Mouse (Mus musculus): Measurements from ENCODE around the gene Lpar4. TPM values are rescaled to one million over a fixed set of nuclear protein-coding genes. Genes with fewer than 3 reads are reported as not detected.

The Lpar4 gene
- total and polyA plus RNA-seq, 3 experiments = not detected

GRCm38 (mm10) chrX:106939326-106939725, 18.9 kb downstream of the Lpar4 start:
- Histone ChIP-seq H3K27me3 (ENCODE audit: control insufficient read depth in 1 of 2, insufficient read depth in 2 of 2, low read length in 2 of 2) (no peaks in the 10 kb centered on the region), H3K4me3 (ENCODE audit: control insufficient read depth in 1 of 2, insufficient read depth in 1 of 2, low read depth in 2 of 2, low read length in 2 of 2) (no peak overlapping the region), H3K4me1 (ENCODE audit: control insufficient read depth in 1 of 2, insufficient read depth in 2 of 2, low read length in 2 of 2) (no peaks in the 10 kb centered on the region), H3K9ac (ENCODE audit: control insufficient read depth, low read depth, low read length, poor library complexity, severe bottlenecking) (no peak overlapping the region), H3K79me2 (ENCODE audit: control insufficient read depth, insufficient read depth, low read length, poor library complexity) (no peaks in the 10 kb centered on the region), H3K9me3 (replicated peaks; ENCODE audit: insufficient read depth, low read length) (no peaks in the 10 kb centered on the region), H3K27ac (ENCODE audit: control insufficient read depth, low read depth, low read length) (no peak overlapping the region), H3K36me3 (ENCODE audit: control insufficient read depth in 1 of 2, insufficient read depth in 2 of 2, low read length in 2 of 2) (no peaks in the 10 kb centered on the region)
- DNase-seq (ENCODE audit: low read depth, low spot score) = no peak
- TF ChIP-seq USF2 (IDR thresholded peaks at IDR 0.05; ENCODE audit: borderline replicate concordance in 1 of 2, insufficient read depth in 1 of 2, low read depth in 1 of 2, low read length in 2 of 2) (no peak), NRF1 (IDR thresholded peaks at IDR 0.05; ENCODE audit: insufficient read depth, low read depth, low read length, poor library complexity, severe bottlenecking) (no peak), TCF12 (IDR thresholded peaks at IDR 0.05; ENCODE audit: low read depth, low read length) (no peak), CTCF (IDR thresholded peaks at IDR 0.05 in 2 of 3, conservative IDR thresholded peaks at IDR 0.05 in 1 of 3; ENCODE audit: control insufficient read depth in 1 of 3, insufficient read depth in 1 of 3, low read depth in 2 of 3, low read length in 3 of 3, poor library complexity in 1 of 3, severe bottlenecking in 1 of 3) (no peak), ZC3H11A (IDR thresholded peaks at IDR 0.05; ENCODE audit: low read depth, low read length) (no peak), SMC3 (IDR thresholded peaks at IDR 0.05; ENCODE audit: low read depth, low read length) (no peak), RCOR1 (IDR thresholded peaks at IDR 0.05; ENCODE audit: low read depth, low read length) (no peak), CHD2 (IDR thresholded peaks at IDR 0.05; ENCODE audit: low read length) (no peak), ETS1 (IDR thresholded peaks at IDR 0.05; ENCODE audit: low read depth, low read length) (no peak), CHD1 (IDR thresholded peaks at IDR 0.05; ENCODE audit: low read depth, low read length) (no peak), NELFE (IDR thresholded peaks at IDR 0.05; ENCODE audit: low read depth, low read length) (no peak), MEF2A (IDR thresholded peaks at IDR 0.05; ENCODE audit: extremely low read depth, insufficient replicate concordance, low read depth, low read length, poor library complexity, severe bottlenecking) (no peak), USF1 (IDR thresholded peaks at IDR 0.05; ENCODE audit: low read depth, low read length) (no peak), MAZ (IDR thresholded peaks at IDR 0.05; ENCODE audit: low read depth, low read length) (no peak), EP300 (IDR thresholded peaks at IDR 0.05; ENCODE audit: low read depth in 1 of 2, low read length in 2 of 2) (no peak)

GRCm38 (mm10) chrX:106950558-106950957, 30.1 kb downstream of the Lpar4 start:
- no peaks in the 10 kb centered on the region for H3K27me3 ChIP-seq (ENCODE audit: control insufficient read depth in 1 of 2, insufficient read depth in 2 of 2, low read length in 2 of 2)
- H3K79me2 ChIP-seq (ENCODE audit: control insufficient read depth, insufficient read depth, low read length, poor library complexity) = no peaks in the 10 kb centered on the region
- TF ChIP-seq MAX (IDR thresholded peaks at IDR 0.05; ENCODE audit: low read length) (no peak), MAFK (IDR thresholded peaks at IDR 0.05; ENCODE audit: borderline replicate concordance, low read depth, low read length) (no peak), UBTF (IDR thresholded peaks at IDR 0.05; ENCODE audit: borderline replicate concordance, insufficient read depth, low read depth, low read length) (no peak), POLR2AphosphoS2 (IDR thresholded peaks at IDR 0.05; ENCODE audit: low read length) (no peak), ZKSCAN1 (IDR thresholded peaks at IDR 0.05; ENCODE audit: low read depth, low read length) (no peak), CTCF (IDR thresholded peaks at IDR 0.05 in 2 of 3, conservative IDR thresholded peaks at IDR 0.05 in 1 of 3; ENCODE audit: control insufficient read depth in 1 of 3, insufficient read depth in 1 of 3, low read depth in 2 of 3, low read length in 3 of 3, poor library complexity in 1 of 3, severe bottlenecking in 1 of 3) (no peak), SMC3 (IDR thresholded peaks at IDR 0.05; ENCODE audit: low read depth, low read length) (no peak), ETS1 (IDR thresholded peaks at IDR 0.05; ENCODE audit: low read depth, low read length) (no peak), POLR2AphosphoS5 (IDR thresholded peaks at IDR 0.05; ENCODE audit: borderline replicate concordance, low read depth, low read length) (no peak), CHD1 (IDR thresholded peaks at IDR 0.05; ENCODE audit: low read depth, low read length) (no peak), RAD21 (IDR thresholded peaks at IDR 0.05; ENCODE audit: low read depth, low read length) (no peak), ZNF384 (IDR thresholded peaks at IDR 0.05; ENCODE audit: low read depth, low read length) (no peak), HCFC1 (IDR thresholded peaks at IDR 0.05; ENCODE audit: low read depth, low read length) (no peak), RCOR1 (IDR thresholded peaks at IDR 0.05; ENCODE audit: low read depth, low read length) (no peak), ELF1 (IDR thresholded peaks at IDR 0.05; ENCODE audit: low read depth, low read length) (no peak)
- no peaks in the 10 kb centered on the region for H3K4me1 ChIP-seq (ENCODE audit: control insufficient read depth in 1 of 2, insufficient read depth in 2 of 2, low read length in 2 of 2)
- no peak overlapping the region for H3K4me3 ChIP-seq (ENCODE audit: control insufficient read depth in 1 of 2, insufficient read depth in 1 of 2, low read depth in 2 of 2, low read length in 2 of 2)
- no peak for DNase-seq (ENCODE audit: low read depth, low spot score)
- H3K27ac ChIP-seq (ENCODE audit: control insufficient read depth, low read depth, low read length) = no peak overlapping the region
- H3K9me3 ChIP-seq (replicated peaks; ENCODE audit: insufficient read depth, low read length) = no peaks in the 10 kb centered on the region
- H3K9ac ChIP-seq (ENCODE audit: control insufficient read depth, low read depth, low read length, poor library complexity, severe bottlenecking) = no peak overlapping the region
- no peaks in the 10 kb centered on the region for H3K36me3 ChIP-seq (ENCODE audit: control insufficient read depth in 1 of 2, insufficient read depth in 2 of 2, low read length in 2 of 2)

Data from MEL (cell line).